Mouse (Mus musculus) liver, embryonic 16.5 days (tissue): ENCODE data around the gene D630003M21Rik. TPM values are rescaled to one million over a fixed set of nuclear protein-coding genes. Genes with fewer than 3 reads are reported as not detected.

Experiments
- ATAC-seq: fragments of 200-750 bp; cut with Nextera tagmentation; 2 replicates; pipeline ENCODE4 v1.8.0; 2017; ENCODE audit warnings: low read depth, mild to moderate bottlenecking, moderate number of reproducible peaks, moderate library complexity
- H3K27ac ChIP-seq: fragments of 300-500 bp; sonication (generic); 2 replicates; pipeline ENCODE4 v1.5.1; 2014; ENCODE audit warnings: mild to moderate bottlenecking, low read length
- H3K27me3 ChIP-seq: fragments of 300-500 bp; sonication (generic); 2 replicates; pipeline ENCODE4 v1.6.1; 2014; ENCODE audit warnings: low read depth, low read length, mixed read lengths; ENCODE audit not compliant: control insufficient read depth, insufficient read depth
- H3K36me3 ChIP-seq: fragments of 300-500 bp; sonication (generic); 2 replicates; pipeline ENCODE4 v1.6.1; 2014; ENCODE audit warnings: mild to moderate bottlenecking; ENCODE audit not compliant: control insufficient read depth, insufficient read depth
- H3K4me1 ChIP-seq: fragments of 300-500 bp; sonication (generic); 2 replicates; pipeline ENCODE4 v1.6.1; 2014; ENCODE audit warnings: low read depth, low read length, mixed read lengths; ENCODE audit not compliant: control insufficient read depth
- H3K4me2 ChIP-seq: fragments of 300-500 bp; sonication (generic); 2 replicates; pipeline ENCODE4 v1.6.1; 2014; ENCODE audit warnings: low read depth, low read length, mixed read lengths
- H3K4me3 ChIP-seq: fragments of 300-500 bp; sonication (generic); 2 replicates; pipeline ENCODE4 v1.5.1; 2014; ENCODE audit warnings: low read depth, mild to moderate bottlenecking, low read length
- H3K9ac ChIP-seq: fragments of 300-500 bp; sonication (generic); 2 replicates; pipeline ENCODE4 v1.6.1; 2014; ENCODE audit warnings: low read depth, low read length
- H3K9me3 ChIP-seq: fragments of 300-500 bp; sonication (generic); replicated peaks from 2 replicates; pipeline ENCODE4 v1.6.1; 2016; ENCODE audit warnings: low read length; ENCODE audit not compliant: control insufficient read depth
- WGBS: fragments of 180-500 bp; shearing (Covaris S2); extraction: QIAGEN DNeasy Blood & Tissue Kit; methylation state at CpG from one replicate; pipeline ENCODE4 v1.1.7; 2014; ENCODE audit not compliant: insufficient replicate concordance; 5-methylcytosine and 5-hydroxymethylcytosine counted together
- polyA plus RNA-seq: library from polyadenylated mRNA; unstranded; fragments of >200 nt; fragmentation: Nextera tagmentation; extraction: Ambion mirVana; gene quantifications from 2 replicates; pipeline ENCODE4 v1.2.1, GENCODE M21; 2015

Gene D630003M21Rik
- polyA plus RNA-seq, 1 experiment from 2014 or later = 0.78 TPM

DNA sequence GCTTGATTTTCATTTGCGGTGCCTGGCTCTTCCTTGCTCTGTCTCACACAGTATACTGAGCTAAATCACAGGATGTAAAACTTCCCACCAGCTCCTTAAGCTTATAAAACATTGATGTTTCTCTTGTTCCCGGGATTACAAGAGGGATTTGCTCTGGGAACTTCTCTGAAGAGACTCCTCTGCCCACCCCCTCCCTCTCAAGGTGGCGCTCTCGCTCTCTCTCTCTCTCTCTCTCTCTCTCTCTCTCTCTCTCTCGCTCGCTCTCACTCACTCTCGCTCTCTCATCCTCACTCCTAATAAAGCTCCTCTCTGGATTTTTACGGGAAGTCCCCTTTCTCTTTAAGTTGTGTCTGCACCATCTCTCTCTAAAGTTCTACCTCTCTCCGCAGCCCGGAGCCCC, 18.1 kb downstream of the D630003M21Rik start:
- Histone ChIP-seq H3K9ac (no peak overlapping the region), H3K9me3 (no peaks in the 10 kb centered on the region), H3K4me3 (no peak overlapping the region), H3K36me3 (no peaks in the 10 kb centered on the region), H3K4me1 (peaks cover 3% of the 10 kb centered on the region; the same call in 1 of the 2 replicates), H3K27me3 (no peaks in the 10 kb centered on the region), H3K4me2 (no peak overlapping the region), H3K27ac (no peak overlapping the region)
- ATAC-seq = no peak
- WGBS = 37% methylated on average over 10 of the region's 10 CpGs

DNA sequence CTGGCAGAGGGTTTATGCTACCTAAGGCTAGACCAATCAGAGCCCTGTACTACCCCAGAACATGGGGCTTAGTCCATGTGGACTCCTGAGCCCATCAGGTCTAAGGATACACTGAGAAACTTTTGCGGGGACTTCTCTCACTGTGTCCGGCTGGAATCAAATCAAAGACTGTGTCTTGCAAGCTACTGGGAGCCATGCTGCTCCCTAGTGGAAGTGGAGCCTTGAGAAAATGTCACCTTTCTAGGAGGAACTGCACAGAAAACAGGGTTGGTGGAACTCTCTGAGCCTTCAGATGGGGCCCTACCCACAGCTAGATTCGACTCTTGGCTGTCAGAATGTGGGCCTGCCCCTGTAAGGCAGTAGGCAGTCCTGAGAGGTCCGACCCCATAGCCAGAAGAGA, 18.5 kb downstream of the D630003M21Rik start:
- H3K4me1 ChIP-seq = peaks cover 3% of the 10 kb centered on the region; the same call in 1 of the 2 replicates
- no peak overlapping the region for H3K27ac ChIP-seq
- H3K9ac ChIP-seq = no peak overlapping the region
- H3K27me3 ChIP-seq = no peaks in the 10 kb centered on the region
- H3K36me3 ChIP-seq = no peaks in the 10 kb centered on the region
- H3K9me3 ChIP-seq = no peaks in the 10 kb centered on the region
- no peak overlapping the region for H3K4me3 ChIP-seq
- 32% methylated on average over 4 of the region's 4 CpGs for WGBS
- no peak overlapping the region for H3K4me2 ChIP-seq
- ATAC-seq = no peak

DNA sequence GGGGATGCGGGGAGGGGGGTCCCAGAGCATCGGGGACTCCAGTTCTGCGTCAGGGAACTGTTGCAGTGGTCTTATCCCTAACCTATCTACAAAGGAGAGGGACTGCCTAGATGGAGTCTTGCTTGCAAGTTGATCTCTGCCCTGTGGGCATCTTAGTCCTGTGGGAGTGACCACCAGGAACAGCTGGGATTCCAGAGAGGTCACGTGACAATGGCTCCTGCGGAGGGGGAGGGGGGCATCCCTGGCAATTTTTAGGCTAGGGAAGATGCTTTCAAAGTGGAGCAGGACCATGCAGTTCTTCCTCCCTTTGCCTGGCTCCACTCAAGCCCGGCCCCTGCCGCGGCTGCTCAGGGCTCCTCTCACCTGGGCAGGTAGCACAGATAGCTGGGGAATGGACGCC, 19.2 kb downstream of the D630003M21Rik start:
- ATAC-seq = no peak
- whole genome bisulfite sequencing = 42% methylated on average over 9 of the region's 9 CpGs
- Histone ChIP-seq H3K9ac (no peak overlapping the region), H3K9me3 (no peaks in the 10 kb centered on the region), H3K4me1 (no peaks in the 10 kb centered on the region; the same call in 1 of the 2 replicates), H3K27ac (no peak overlapping the region), H3K4me2 (no peak overlapping the region), H3K27me3 (no peaks in the 10 kb centered on the region), H3K4me3 (no peak overlapping the region), H3K36me3 (no peaks in the 10 kb centered on the region)

DNA sequence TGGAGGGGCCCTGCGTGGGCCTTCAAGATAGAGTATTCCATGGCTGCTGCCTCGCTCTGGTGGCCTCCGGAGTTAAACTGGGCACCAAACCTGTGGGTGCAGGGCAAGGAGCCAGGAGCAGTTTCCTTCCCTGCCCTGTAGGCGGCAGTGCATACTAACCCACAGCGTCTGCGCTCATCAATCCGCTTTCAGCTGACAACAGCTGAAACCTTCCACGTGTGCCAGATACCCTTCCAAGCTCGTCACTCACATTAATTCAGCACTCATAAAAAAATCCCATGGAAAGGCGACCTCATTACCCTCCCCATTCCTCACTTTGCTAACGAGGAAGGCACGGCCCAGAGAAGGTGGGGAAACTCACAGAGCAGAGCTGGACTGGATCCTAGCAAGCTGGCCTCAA, 21.2 kb downstream of the D630003M21Rik start:
- Histone ChIP-seq H3K9me3 (no peaks in the 10 kb centered on the region), H3K4me1 (no peaks in the 10 kb centered on the region), H3K27ac (no peak overlapping the region), H3K36me3 (no peaks in the 10 kb centered on the region), H3K27me3 (no peaks in the 10 kb centered on the region), H3K4me2 (no peak overlapping the region), H3K9ac (no peak overlapping the region), H3K4me3 (no peak overlapping the region)
- no peak for ATAC-seq
- 5% methylated on average over 12 of the region's 12 CpGs for WGBS

DNA sequence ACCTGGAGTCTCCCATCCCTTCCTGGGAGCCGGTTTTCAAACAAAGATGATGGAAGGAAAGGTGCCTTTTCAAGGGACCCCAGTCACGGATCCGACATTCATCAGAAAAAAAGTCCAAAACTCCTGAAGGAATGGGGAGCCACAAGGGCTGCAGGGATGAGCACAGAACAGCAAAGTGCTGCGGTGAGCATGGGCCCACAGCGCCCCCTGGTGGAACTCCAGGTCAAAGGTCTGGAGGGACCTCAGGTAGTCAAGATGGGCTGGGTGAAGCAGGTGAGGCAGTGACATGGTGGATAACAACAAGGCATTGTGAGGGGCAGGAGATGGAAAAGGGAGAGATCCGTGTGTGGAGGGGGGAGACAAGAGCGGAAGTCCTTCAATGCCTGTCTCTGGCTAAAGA, 24.9 kb downstream of the D630003M21Rik start:
- Histone ChIP-seq H3K27me3 (no peaks in the 10 kb centered on the region), H3K27ac (no peak overlapping the region), H3K4me3 (no peak overlapping the region), H3K4me1 (no peaks in the 10 kb centered on the region; the same call in 1 of the 2 replicates), H3K9me3 (no peaks in the 10 kb centered on the region), H3K36me3 (no peaks in the 10 kb centered on the region), H3K4me2 (no peak overlapping the region), H3K9ac (no peak overlapping the region)
- WGBS = 6% methylated on average over 7 of the region's 7 CpGs
- peak; percentile 38; the same call in 1 of the 2 replicates for ATAC-seq

DNA sequence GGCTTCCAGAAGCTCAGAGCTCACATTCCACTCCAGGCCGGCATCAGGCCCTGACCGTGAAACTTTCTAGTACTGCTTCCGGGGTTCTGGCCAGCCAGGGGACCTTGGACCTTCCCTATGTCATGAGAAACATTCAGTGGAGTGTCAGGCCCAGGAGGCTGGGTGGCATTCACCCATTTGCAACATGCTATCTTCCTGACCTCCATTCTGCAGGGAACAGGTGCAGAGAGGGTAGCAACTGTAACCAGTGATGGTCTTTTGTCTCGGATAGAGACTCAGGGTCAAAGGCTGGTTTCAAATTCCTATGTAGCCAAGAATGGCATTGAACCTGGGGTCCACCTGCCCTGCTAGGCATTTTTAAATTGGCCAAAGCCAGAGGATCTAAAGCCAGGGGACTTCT, 25.3 kb downstream of the D630003M21Rik start:
- Histone ChIP-seq H3K27me3 (no peaks in the 10 kb centered on the region), H3K27ac (no peak overlapping the region), H3K4me2 (no peak overlapping the region), H3K4me1 (no peaks in the 10 kb centered on the region; the same call in 1 of the 2 replicates), H3K9me3 (no peaks in the 10 kb centered on the region), H3K4me3 (no peak overlapping the region), H3K36me3 (no peaks in the 10 kb centered on the region), H3K9ac (no peak overlapping the region)
- 79% methylated on average over 4 of the region's 4 CpGs for WGBS
- ATAC-seq = no peak

DNA sequence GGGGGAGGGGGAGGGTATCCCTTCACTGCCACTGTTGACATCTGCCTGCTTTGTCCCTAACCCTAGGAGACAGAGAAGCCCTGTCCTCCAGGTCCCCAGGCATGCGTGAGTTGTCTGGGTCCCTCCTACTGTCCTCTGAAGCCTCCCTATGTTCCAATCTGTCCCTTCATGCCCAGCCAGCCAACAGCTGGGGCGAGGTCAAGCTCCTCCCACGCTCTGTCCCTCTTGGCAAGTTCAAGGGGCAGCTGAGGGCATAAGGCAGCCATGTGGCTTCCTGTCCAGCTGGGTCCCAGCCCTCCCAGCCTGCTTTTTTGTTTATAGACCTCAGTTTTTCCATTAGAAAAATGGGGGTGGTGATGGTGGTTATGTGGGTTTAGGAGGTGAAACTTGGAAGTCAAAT, 29.7 kb downstream of the D630003M21Rik start:
- no peak overlapping the region for H3K9ac ChIP-seq
- 0 out of 2 replicates have a peak, but pooled peaks have one; percentile 37 for ATAC-seq
- WGBS = 41% methylated on average over 3 of the region's 3 CpGs
- H3K9me3 ChIP-seq = no peaks in the 10 kb centered on the region
- H3K4me2 ChIP-seq = no peak overlapping the region
- no peaks in the 10 kb centered on the region; the same call in 1 of the 2 replicates for H3K4me1 ChIP-seq
- H3K36me3 ChIP-seq = no peaks in the 10 kb centered on the region
- H3K4me3 ChIP-seq = no peak overlapping the region
- no peaks in the 10 kb centered on the region for H3K27me3 ChIP-seq
- H3K27ac ChIP-seq = no peak overlapping the region

DNA sequence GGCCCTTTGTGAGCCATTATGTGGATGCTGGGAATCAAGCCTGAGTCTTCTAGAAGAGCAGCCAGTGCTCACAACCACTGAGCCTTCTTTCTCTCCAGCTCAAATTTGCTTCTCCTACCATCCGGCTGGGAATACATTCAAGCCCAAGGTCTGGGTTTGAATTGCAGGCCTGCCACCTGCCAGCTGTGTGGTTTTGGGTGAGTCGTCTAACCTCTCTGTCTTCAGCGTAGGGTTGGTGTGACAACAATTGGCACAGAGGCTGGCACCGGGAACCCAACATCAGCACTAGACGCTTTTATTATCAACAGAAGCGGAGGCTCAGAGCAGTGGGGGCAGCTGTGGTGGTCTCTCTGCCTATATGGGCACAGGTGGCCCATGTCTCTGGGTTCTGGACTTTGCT, 30.2 kb downstream of the D630003M21Rik start:
- H3K9ac ChIP-seq = no peak overlapping the region
- no peak overlapping the region for H3K4me3 ChIP-seq
- H3K27ac ChIP-seq = no peak overlapping the region
- no peaks in the 10 kb centered on the region for H3K9me3 ChIP-seq
- H3K36me3 ChIP-seq = no peaks in the 10 kb centered on the region
- no peaks in the 10 kb centered on the region for H3K27me3 ChIP-seq
- 66% methylated on average over 6 of the region's 6 CpGs for WGBS
- H3K4me1 ChIP-seq = no peaks in the 10 kb centered on the region; the same call in 1 of the 2 replicates
- no peak for ATAC-seq
- no peak overlapping the region for H3K4me2 ChIP-seq

DNA sequence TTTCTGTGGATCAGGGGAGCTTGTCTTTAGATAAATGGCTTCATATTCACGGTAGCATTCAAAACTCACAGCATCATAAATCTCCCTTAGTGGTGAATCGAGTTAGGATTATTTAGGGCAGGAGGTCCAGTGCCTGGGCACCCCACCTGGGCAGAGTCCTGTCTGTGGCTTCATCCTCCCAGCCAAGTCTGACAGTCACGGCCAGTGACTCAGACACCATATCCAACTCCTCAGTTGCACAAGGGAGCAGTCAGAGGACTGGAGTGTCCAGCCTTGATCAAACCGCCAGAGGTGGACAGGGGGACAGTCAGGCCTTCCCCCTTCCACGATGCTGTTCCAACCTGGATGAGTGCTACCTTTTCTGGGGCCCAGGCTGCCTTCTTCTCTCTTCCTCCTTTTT, 31.1 kb downstream of the D630003M21Rik start:
- Histone ChIP-seq H3K4me1 (no peaks in the 10 kb centered on the region; the same call in 1 of the 2 replicates), H3K4me3 (no peak overlapping the region), H3K27ac (no peak overlapping the region), H3K36me3 (no peaks in the 10 kb centered on the region), H3K27me3 (no peaks in the 10 kb centered on the region), H3K9ac (no peak overlapping the region), H3K9me3 (no peaks in the 10 kb centered on the region), H3K4me2 (no peak overlapping the region)
- WGBS = 64% methylated on average over 5 of the region's 5 CpGs
- no peak for ATAC-seq
